Mouse (Mus musculus): ENCODE data around the gene Cybrd1. TPM values are rescaled to one million over a fixed set of nuclear protein-coding genes. Genes with fewer than 3 reads are reported as not detected.

Gene Cybrd1
- polyA plus RNA-seq, 1 experiment from 2014 or later, result 1.2 TPM

DNA sequence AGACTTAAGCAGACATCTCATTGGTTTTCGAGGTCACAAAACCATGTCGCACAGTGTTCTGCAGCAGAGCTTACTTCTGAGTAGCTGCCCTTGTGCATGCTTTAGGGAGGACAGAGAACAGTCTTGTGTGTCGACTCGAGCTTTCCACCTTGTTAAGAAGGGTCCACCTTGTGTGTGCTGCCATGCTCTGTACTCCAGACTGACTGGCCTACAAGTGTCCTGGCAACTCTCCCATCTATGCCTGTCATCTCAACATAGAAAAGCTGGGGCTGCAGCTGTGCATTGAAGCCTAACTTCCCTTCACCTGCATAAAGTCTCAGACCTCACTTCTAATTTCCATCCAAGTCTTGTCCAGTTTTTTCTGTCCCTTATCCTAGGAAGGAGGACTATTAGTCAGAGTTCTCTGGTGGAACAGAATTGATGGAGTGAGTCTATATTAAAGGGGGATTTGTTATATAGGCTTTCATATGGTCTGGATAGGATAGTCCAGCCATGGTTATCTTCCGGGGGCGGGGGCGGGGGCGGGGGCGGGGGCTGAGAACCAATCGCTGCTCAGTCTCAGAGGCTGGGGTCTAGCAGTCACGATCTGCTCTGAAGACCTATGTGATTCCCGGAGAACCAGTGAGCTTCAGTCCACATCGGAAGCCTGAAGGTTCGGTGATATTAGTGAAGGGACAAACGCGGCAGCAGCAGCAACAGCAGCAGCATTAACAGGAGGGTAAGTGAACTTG, 42.0 kb downstream of the Cybrd1 start:
- no peak for ATAC-seq (ENCODE audit: insufficient read depth)

DNA sequence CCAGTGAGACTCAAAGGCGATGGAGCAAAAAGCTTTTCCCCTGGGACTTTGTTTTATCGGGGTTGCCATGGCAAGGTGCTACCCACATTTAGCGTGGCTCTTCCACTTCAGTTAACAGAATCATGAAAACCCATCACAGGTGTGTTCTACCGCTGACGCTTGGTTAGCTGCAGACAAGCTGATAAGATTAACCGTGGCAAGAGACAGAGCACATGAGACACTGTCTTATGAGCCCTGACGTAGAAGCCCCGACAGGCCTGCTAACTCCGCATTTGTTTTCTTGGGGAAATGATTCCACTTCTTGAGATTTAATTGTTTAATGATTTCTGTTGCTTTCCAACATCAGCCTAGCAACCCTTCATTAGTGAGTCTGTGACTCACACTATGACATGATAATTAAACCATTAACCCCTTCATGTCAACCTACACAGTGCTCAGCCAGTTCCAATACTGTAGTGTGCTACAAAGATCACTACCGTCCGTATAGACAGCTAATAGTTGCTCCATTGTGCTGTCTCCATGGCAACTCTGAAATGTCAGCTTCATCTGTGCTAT, 42.7 kb downstream of the Cybrd1 start:
- peak overlapping the region; percentile 40 for H3K4me2 ChIP-seq
- H3K36me3 ChIP-seq (ENCODE audit: insufficient read depth), result no peaks in the 10 kb centered on the region
- DNase-seq, result peak; percentile 28
- H3K4me3 ChIP-seq (ENCODE audit: low read depth, low read length), result no peak overlapping the region
- no peaks in the 10 kb centered on the region for H3K9me3 ChIP-seq (ENCODE audit: low read depth, low read length)
- no peaks in the 10 kb centered on the region for H3K27me3 ChIP-seq (ENCODE audit: insufficient read depth, low read length)
- no peak overlapping the region for H3K9ac ChIP-seq
- no peaks in the 10 kb centered on the region for H3K4me1 ChIP-seq (ENCODE audit: insufficient read depth)
- 26% methylated on average over 11 of the region's 11 CpGs for WGBS
- H3K27ac ChIP-seq (ENCODE audit: low read depth), result no peak overlapping the region
- no peak for ATAC-seq (ENCODE audit: insufficient read depth)
- no peak for TF ChIP-seq CTCF (IDR thresholded peaks at IDR 0.05; ENCODE audit: low read depth)

More for the DNA sequence above, 42.0 kb downstream of the Cybrd1 start:
- Histone ChIP-seq H3K4me3 (ENCODE audit: low read depth, low read length) (no peak overlapping the region), H3K4me2 (peak overlapping the region; percentile 40), H3K9me3 (ENCODE audit: low read depth, low read length) (no peaks in the 10 kb centered on the region), H3K27me3 (ENCODE audit: insufficient read depth, low read length) (no peaks in the 10 kb centered on the region), H3K4me1 (ENCODE audit: insufficient read depth) (no peaks in the 10 kb centered on the region), H3K9ac (no peak overlapping the region), H3K27ac (ENCODE audit: low read depth) (no peak overlapping the region), H3K36me3 (ENCODE audit: insufficient read depth) (no peaks in the 10 kb centered on the region)
- DNase-seq, result no peak
- no peak for TF ChIP-seq CTCF (IDR thresholded peaks at IDR 0.05; ENCODE audit: low read depth)
- 56% methylated on average over 16 of the region's 16 CpGs for WGBS

DNA sequence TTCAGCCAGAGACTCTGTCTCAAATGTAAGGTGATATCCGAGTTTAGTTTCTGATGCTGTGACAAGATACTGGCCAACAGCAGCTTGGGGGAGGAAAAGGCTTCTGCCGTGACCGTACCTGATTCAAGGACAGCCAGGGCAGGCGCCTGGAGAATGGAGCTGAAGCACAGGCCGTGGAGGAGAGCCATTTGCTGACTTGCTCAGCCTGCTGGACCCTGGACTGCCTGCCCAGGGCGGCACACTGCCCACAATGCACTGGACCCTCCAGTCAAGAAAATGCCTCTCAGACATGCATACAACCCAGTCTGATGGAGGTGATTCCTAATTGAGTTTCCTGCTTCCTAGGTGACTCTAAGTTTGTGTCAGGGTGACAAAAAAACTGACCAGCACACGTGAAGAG, 43.8 kb downstream of the Cybrd1 start:
- Histone ChIP-seq H3K9me3 (ENCODE audit: low read depth, low read length) (no peaks in the 10 kb centered on the region), H3K4me2 (no peak overlapping the region), H3K4me3 (ENCODE audit: low read depth, low read length) (no peak overlapping the region), H3K36me3 (ENCODE audit: insufficient read depth) (no peaks in the 10 kb centered on the region), H3K27ac (ENCODE audit: low read depth) (no peak overlapping the region), H3K9ac (no peak overlapping the region), H3K27me3 (ENCODE audit: insufficient read depth, low read length) (no peaks in the 10 kb centered on the region), H3K4me1 (ENCODE audit: insufficient read depth) (no peaks in the 10 kb centered on the region)
- ATAC-seq (ENCODE audit: insufficient read depth), result no peak
- DNase-seq, result no peak
- TF ChIP-seq CTCF (IDR thresholded peaks at IDR 0.05; ENCODE audit: low read depth), result no peak
- WGBS, result 78% methylated on average over 7 of the region's 7 CpGs

DNA sequence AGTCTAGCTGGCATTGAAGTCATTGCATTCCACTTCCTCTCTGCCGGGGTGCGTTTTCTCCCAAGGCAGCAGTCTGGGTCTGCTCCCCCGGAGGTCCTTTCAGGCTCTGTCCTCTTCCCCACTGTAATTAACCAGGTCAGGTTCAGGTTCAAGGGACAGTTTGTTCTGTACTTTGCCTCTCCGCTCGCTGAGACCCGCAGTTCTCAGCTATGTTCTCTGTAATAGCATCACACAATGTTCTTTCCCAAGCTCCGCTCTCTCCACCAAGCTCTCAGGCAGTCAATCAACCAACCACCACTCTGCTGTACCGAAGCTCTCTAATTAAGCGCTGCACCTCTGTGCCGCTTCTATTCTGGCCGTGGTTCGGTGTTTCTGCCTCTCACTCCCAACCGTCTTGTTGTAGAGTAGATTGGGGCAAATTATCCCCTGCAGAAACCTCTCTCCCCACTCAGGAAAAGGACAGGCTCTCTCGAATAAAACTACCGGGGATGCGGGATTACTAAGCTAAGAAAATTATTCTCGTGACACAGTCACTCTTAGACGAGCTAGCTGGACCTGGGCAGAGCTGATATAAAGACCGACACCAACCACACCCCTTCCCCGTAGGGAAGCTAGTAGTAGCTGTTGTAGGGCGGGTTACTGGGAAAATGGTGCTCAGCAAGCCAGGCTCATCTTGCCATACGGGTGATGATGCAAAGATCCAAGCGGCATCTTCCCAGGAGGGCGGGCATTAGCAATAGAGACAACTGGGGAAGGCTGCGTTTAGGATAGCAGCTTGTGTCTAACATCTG, 45.3 kb downstream of the Cybrd1 start:
- no peak for ATAC-seq (ENCODE audit: insufficient read depth)
- no peaks in the 10 kb centered on the region for H3K27me3 ChIP-seq (ENCODE audit: insufficient read depth, low read length)
- no peaks in the 10 kb centered on the region for H3K9me3 ChIP-seq (ENCODE audit: low read depth, low read length)
- H3K4me2 ChIP-seq, result no peak overlapping the region
- no peaks in the 10 kb centered on the region for H3K4me1 ChIP-seq (ENCODE audit: insufficient read depth)
- H3K4me3 ChIP-seq (ENCODE audit: low read depth, low read length), result no peak overlapping the region
- 78% methylated on average over 25 of the region's 25 CpGs for WGBS
- H3K9ac ChIP-seq, result no peak overlapping the region
- no peak for DNase-seq
- no peak overlapping the region for H3K27ac ChIP-seq (ENCODE audit: low read depth)
- TF ChIP-seq CTCF (IDR thresholded peaks at IDR 0.05; ENCODE audit: low read depth), result no peak
- H3K36me3 ChIP-seq (ENCODE audit: insufficient read depth), result no peaks in the 10 kb centered on the region

DNA sequence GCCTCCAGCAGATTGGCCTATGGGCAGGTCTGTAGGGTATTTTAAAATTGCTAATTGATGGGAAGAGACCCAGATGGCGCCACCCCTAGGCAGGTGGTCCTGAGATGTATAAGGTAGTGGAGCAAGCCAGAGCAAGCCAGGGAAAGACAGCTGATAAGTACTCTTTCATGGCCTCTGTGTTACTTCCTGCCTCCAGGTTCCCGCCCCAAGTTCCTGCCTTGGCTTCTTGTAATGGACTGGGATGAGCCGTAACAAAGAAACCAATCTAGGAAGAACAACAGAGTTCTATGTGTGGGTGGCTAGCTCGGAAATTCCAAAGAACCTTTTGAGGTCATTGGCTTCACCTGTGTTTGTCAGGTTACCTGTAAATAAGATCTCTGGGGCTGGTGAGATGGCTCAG, 49.5 kb downstream of the Cybrd1 start:
- Histone ChIP-seq H3K27ac (ENCODE audit: low read depth) (no peak overlapping the region), H3K4me3 (ENCODE audit: low read depth, low read length) (no peak overlapping the region), H3K27me3 (ENCODE audit: insufficient read depth, low read length) (no peaks in the 10 kb centered on the region), H3K4me1 (ENCODE audit: insufficient read depth) (no peaks in the 10 kb centered on the region), H3K9ac (no peak overlapping the region), H3K36me3 (ENCODE audit: insufficient read depth) (no peaks in the 10 kb centered on the region), H3K4me2 (no peak overlapping the region), H3K9me3 (ENCODE audit: low read depth, low read length) (no peaks in the 10 kb centered on the region)
- WGBS, result 78% methylated on average over 4 of the region's 4 CpGs
- no peak for ATAC-seq (ENCODE audit: insufficient read depth)
- TF ChIP-seq CTCF (IDR thresholded peaks at IDR 0.05; ENCODE audit: low read depth), result no peak
- no peak for DNase-seq

DNA sequence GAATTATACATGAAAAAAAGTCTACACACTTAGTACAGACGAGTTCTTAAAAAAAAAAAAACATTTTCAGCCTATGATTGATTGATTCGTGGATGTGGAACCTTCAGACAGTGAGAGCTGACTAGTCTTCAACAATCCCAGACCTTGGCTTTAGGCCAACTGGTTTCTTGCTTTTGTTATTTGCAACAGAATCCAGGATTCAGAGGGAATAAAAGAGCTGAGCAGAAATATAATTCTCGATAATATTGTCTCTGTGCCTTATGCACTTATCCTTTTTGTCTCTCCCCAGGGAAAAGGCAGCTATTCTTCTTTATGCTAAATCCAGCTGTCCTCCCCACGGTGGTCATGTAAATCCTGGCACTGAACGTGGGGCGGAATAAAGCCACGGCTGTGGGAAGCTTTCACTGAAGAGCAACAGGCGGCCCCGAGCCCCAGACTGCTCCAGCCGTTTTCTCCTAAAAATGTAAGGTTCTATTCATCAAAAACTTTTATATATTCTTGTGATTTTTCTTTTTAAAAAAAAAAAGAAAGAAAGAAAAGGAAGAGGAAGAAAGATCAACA, 50.8 kb downstream of the Cybrd1 start:
- no peak for TF ChIP-seq CTCF (IDR thresholded peaks at IDR 0.05; ENCODE audit: low read depth)
- no peak overlapping the region for H3K9ac ChIP-seq
- no peaks in the 10 kb centered on the region for H3K4me1 ChIP-seq (ENCODE audit: insufficient read depth)
- 41% methylated on average over 10 of the region's 10 CpGs for WGBS
- no peak for ATAC-seq (ENCODE audit: insufficient read depth)
- no peaks in the 10 kb centered on the region for H3K27me3 ChIP-seq (ENCODE audit: insufficient read depth, low read length)
- 0 out of 2 replicates have a peak overlapping the region, but pooled peaks have one; percentile 36 for H3K27ac ChIP-seq (ENCODE audit: low read depth)
- no peaks in the 10 kb centered on the region for H3K36me3 ChIP-seq (ENCODE audit: insufficient read depth)
- H3K4me2 ChIP-seq, result no peak overlapping the region
- no peaks in the 10 kb centered on the region for H3K9me3 ChIP-seq (ENCODE audit: low read depth, low read length)
- peak; percentile 82 for DNase-seq
- H3K4me3 ChIP-seq (ENCODE audit: low read depth, low read length), result no peak overlapping the region

DNA sequence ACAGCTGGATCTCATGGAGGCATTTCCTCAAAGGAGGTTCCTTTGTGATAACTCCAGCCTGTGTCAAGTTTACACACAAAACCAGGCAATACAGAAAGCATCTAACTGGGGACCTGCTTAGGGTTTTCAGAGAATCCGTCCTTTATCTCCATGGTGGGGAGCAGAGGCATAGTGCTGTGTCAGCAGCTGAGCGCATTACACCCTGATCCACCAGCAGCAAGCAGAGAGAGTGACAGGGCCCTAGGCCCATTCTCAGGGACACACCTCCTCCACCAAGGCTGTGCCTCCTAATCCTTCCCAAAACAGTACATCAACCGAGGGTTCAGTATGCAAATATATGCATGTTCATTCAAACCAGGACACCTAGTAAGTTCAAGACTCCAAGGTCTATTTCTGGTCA, 55.3 kb downstream of the Cybrd1 start:
- 54% methylated on average over 3 of the region's 3 CpGs for WGBS
- H3K9me3 ChIP-seq (ENCODE audit: low read depth, low read length), result no peaks in the 10 kb centered on the region
- no peaks in the 10 kb centered on the region for H3K27me3 ChIP-seq (ENCODE audit: insufficient read depth, low read length)
- DNase-seq (no peak), ATAC-seq (ENCODE audit: insufficient read depth) (no peak)
- no peaks in the 10 kb centered on the region for H3K36me3 ChIP-seq (ENCODE audit: insufficient read depth)
- H3K9ac ChIP-seq, result no peak overlapping the region
- TF ChIP-seq CTCF (IDR thresholded peaks at IDR 0.05; ENCODE audit: low read depth), result no peak
- no peak overlapping the region for H3K4me3 ChIP-seq (ENCODE audit: low read depth, low read length)
- no peaks in the 10 kb centered on the region; the same call in 1 of the 2 replicates for H3K4me1 ChIP-seq (ENCODE audit: insufficient read depth)
- H3K27ac ChIP-seq (ENCODE audit: low read depth), result no peak overlapping the region
- H3K4me2 ChIP-seq, result no peak overlapping the region

Data from lung, embryonic 14.5 days (tissue).